Mouse (Mus musculus): ENCODE measurements around the gene Gna13.

Gna13 gene

GRCm38 (mm10) chr11:109425392-109426271 is 63.0 kb downstream of the Gna13 start, which contains the start of gene Amz2:
Gene Amz2 (plus strand): TSS chr11:109425946.
- peak; percentile 99 to 100 for DNase-seq

DNA sequence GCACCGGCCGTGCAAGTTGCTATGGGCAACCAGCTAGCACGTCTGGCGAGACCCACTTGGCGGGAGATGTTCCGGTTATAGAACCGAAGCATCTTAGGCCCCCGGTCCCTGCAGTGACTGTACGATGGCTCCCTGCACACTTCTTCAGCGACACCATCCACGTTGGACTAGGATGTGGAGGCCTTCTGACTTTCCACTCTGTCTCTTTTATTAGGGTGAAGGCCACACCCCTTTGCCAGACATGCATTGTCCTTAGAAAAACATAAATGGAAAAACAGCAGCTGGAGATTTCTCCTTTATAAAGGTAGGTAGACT is 63.6 kb downstream of the Gna13 start:
- no peak for DNase-seq

DNA sequence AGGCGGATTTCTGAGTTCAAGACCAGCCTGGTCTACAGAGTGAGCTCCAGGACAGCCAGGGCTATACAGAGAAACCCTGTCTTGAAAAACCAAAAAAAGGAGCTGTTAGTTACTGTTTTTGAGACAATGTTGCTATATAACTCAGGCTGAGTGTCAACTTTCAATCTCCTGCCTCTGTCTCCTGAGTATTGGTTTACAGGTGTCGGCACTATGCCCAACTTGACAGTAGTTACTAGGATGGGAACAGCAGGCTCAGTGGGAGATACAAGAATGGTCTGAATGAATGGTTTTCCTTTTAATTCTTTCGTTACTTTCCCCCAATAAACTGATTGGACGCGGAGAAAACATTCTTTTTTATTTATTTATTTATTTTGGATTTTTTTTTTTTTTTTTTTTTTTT is 64.7 kb downstream of the Gna13 start:
- DNase-seq = no peak

GRCm38 (mm10) chr11:109434233-109434798 is 71.7 kb downstream of the Gna13 start:
- DNase-seq = no peak

- no peak for DNase-seq
Observed at GRCm38 (mm10) chr11:109436889-109437288, 74.3 kb downstream of the Gna13 start.

GRCm38 (mm10) chr11:109439209-109439608 is 76.6 kb downstream of the Gna13 start:
- DNase-seq = no peak

DNA sequence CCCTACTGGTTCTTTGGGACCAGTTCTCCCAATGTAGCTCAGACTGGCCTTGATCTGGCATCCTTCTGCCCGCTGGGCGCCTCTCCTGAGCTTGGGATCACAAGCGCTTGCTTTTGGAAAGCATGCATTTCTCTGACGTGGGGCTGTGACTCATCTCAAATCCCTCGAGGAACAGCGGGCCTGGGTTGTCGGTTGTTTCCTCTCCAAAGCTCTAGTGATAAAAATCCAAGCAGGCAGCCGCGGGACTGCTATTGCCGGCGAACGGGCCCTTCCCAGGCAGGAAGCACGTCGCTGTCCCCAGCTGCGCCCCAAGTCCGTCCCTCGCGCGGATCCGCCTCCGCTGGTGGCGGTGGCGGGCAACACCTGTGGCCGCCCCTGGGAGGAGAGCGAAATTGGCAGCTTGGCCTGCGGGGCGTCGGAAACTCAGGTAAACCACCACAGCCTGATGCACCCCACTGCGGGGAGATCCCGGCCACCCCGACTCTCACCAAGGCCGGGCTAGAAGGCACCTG is 77.3 kb downstream of the Gna13 start:
- peak; percentile 70 to 76 for DNase-seq

GRCm38 (mm10) chr11:109440641-109441040 is 78.0 kb downstream of the Gna13 start:
- no peak for DNase-seq

- peak; percentile 24 to 58 for DNase-seq
Observed at GRCm38 (mm10) chr11:109441119-109441518, 78.5 kb downstream of the Gna13 start.

DNA sequence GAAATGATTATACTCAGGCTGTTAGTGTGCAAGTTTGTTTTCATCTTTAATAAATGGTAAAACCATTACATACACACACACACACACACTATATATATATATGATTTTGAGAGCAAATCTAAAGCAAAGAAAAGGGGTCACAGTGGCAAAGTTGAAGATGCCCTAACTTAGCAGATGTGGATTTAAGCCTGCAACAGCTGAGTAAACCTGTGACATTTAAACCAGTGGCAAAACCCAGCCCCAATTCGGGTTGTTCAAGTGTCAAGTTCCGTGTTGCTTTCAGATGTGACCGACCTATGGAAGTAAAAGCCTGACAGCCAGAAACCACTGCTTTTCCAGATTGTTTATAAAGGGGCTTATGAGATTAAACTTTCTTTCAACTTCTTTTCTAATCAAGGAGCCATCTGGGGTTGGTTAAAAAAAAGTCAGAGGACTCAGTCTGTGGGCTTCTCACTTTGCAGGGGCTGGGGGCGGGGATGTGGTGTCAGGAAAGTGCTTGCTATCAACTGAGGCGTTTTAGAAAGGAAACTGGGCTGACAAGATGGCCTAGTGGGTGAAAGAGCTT is 79.6 kb downstream of the Gna13 start:
- DNase-seq = no peak

DNA sequence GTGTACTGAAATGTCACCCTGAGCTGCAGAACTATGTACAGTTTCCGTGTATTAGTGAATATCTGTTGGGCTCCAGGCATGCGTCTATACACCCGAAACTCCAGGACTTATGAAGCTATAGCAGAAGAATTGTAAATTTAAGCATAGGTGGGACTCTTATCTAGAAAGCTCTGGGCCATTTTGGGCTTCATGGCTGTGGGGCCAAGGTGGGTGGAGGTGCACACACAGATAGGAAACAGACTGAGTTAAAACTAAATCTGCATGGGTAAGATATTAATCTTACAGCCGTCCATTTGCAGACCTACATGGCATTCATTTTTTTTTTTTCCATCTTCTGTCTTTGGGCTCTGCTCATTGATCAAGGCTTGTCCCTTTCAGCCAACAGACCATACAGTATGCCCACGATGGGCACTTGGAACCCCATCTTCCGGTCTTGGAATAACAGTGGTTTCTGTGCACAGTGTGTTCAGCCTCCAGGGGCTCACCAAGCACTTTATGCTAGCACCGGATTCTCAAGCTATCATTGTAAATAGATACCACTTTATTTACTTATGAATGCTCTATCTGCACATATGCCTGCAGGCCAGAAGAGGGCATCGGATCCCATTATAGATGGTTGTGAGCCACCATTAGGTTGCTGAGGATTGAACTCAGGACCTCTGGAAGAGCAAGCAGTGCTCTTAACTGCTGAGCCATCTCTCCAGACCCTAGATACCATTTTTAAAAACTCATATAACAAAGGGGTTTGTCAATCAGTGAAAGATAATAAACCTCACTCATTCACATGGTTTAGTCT is 81.0 kb downstream of the Gna13 start:
- DNase-seq = no peak

GRCm38 (mm10) chr11:109444600-109444999 is 82.0 kb downstream of the Gna13 start:
- peak in 1 of 2 experiments; percentile 19 for DNase-seq

GRCm38 (mm10) chr11:109445438-109446035 is 82.9 kb downstream of the Gna13 start:
- peak in 1 of 2 experiments; percentile 31 for DNase-seq

Data from kidney, adult 8-10 months (tissue).